In the genomic region with DNA sequence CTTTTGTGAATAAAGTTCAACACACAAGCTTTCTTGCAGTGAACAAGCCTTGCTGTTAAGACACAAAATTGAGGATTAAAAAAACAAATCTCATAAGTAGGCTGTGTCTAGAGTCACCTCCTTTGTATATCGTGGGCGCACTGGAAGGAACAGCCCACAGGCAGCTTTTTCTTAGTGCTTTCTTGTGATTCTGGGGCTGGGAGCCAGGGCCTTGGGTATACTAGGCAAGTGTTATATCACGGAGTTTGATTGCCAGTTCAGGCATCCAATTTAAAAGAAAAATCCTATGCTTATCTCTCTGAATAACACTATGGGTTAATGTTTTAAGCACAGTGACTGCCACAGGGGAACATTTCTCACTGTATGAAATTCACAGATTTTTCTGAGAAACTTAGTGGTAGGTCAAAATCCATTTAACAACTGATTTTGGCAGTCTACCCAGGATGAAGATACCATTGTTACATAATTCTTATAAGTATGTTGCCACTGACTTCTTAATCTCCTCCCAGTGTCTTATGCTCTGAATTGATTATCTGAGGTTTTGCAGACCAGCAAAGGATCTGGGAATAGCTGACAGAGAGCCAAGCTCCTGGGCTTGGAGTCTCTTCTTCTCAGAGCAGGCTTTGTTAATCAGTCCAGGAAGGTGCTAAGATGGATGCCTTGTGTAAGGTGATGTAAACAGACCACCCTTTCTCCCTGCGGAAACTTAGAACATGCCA, we compare ENCODE assay signal across 11 mouse cellular contexts.
"Had no signal": no experiment of that assay in that cellular context is flagged by ENCODE, and none has a peak within 500 bp of the region (broad histone marks: within the 10 kb centered on the region; RNA-seq: fewer than 3 reads in every experiment).

No protein-coding gene starts in this region.

- ATAC-seq: intestine, embryonic 15.5 days had no signal

- H3K9ac ChIP-seq: intestine, embryonic 15.5 days; limb, embryonic 12.5 days; liver, embryonic 14.5 days; midbrain, embryonic 12.5 days; stomach, embryonic 15.5 days had no signal

- H3K36me3 ChIP-seq: intestine, embryonic 15.5 days; limb, embryonic 12.5 days; midbrain, embryonic 12.5 days; stomach, embryonic 15.5 days had no signal

- H3K9me3 ChIP-seq: intestine, embryonic 15.5 days; limb, embryonic 12.5 days; megakaryocyte, embryonic 14.5 days; midbrain, embryonic 12.5 days; stomach, embryonic 15.5 days had no signal

- H3K27ac ChIP-seq: intestine, embryonic 15.5 days; limb, embryonic 12.5 days; liver, embryonic 14.5 days; macrophage; midbrain, embryonic 12.5 days; stomach, embryonic 15.5 days had no signal

- H3K4me3 ChIP-seq: intestine, embryonic 15.5 days; limb, embryonic 12.5 days; megakaryocyte, embryonic 14.5 days; midbrain, embryonic 12.5 days; stomach, embryonic 15.5 days had no signal

- H3K4me2 ChIP-seq: intestine, embryonic 15.5 days; limb, embryonic 12.5 days; midbrain, embryonic 12.5 days; stomach, embryonic 15.5 days had no signal

- DNase-seq: kidney, adult 8-10 months; liver; lung, adult 2 months; lung, postnatal 10 days had no signal

- H3K27me3 ChIP-seq: intestine, embryonic 15.5 days; stomach, embryonic 15.5 days had no signal
